Mouse (Mus musculus) CH12.LX (cell line): ENCODE data around the gene Spata48. TPM values are rescaled to one million over a fixed set of nuclear protein-coding genes. Genes with fewer than 3 reads are reported as not detected.

Source experiments
- DNase-seq: peaks from one replicate; pipeline ENCODE4 v3.0.0-alpha.2; 2013; ENCODE audit errors: extremely low read depth
- H3K27ac ChIP-seq: 2 replicates; pipeline ENCODE4 v1.5.1; 2012; ENCODE audit warnings: low read depth, mild to moderate bottlenecking, control low read depth, moderate library complexity; ENCODE audit not compliant: insufficient read depth
- H3K27me3 ChIP-seq: replicated peaks from 2 replicates; pipeline ENCODE3; 2012; ENCODE audit warnings: inconsistent platforms
- H3K36me3 ChIP-seq, 2 experiments: replicated peaks in 1 of 2; 2 replicates each; pipeline versions ENCODE3 to v1.6.1; 2012; ENCODE audit warnings: inconsistent platforms in 1 of 2, low read length in 1 of 2, mild to moderate bottlenecking in 1 of 2, mixed read lengths in 1 of 2, moderate library complexity in 1 of 2; ENCODE audit not compliant: control insufficient read depth in 1 of 2, insufficient read depth in 1 of 2
- H3K4me1 ChIP-seq, 2 experiments: 2 replicates each; pipeline ENCODE4 v1.6.1; 2012; ENCODE audit warnings: inconsistent platforms in 1 of 2, moderate library complexity in 1 of 2; ENCODE audit not compliant: insufficient read depth in 2 of 2, control insufficient read depth in 1 of 2
- H3K4me2 ChIP-seq: 2 replicates; pipeline ENCODE4 v1.6.1; 2012; ENCODE audit warnings: low read depth, mild to moderate bottlenecking, control low read depth; ENCODE audit not compliant: poor library complexity, insufficient read depth, severe bottlenecking
- H3K4me3 ChIP-seq, 3 experiments: fragments of 150-350 bp in 1 of 3; sonication (generic) in 1 of 3; replicated peaks in 1 of 3; 2 replicates each; pipeline versions ENCODE3 to v1.5.1; 2011 to 2012; ENCODE audit warnings: low read depth in 2 of 3, low read length in 2 of 3, mild to moderate bottlenecking in 2 of 3, moderate library complexity in 2 of 3, control low read depth in 1 of 3, improper control_type of control experiment in 1 of 3, inconsistent platforms in 1 of 3, mixed read lengths in 1 of 3; ENCODE audit not compliant: poor library complexity in 1 of 3
- H3K79me2 ChIP-seq: replicated peaks from 2 replicates; pipeline ENCODE4 v1.6.1; 2012; ENCODE audit warnings: mild to moderate bottlenecking, moderate library complexity; ENCODE audit not compliant: control insufficient read depth, poor library complexity, insufficient read depth, severe bottlenecking; ENCODE audit errors: extremely low read depth
- H3K9ac ChIP-seq: 2 replicates; pipeline ENCODE4 v1.6.1; 2012; ENCODE audit warnings: low read depth, mild to moderate bottlenecking, control low read depth, moderate library complexity; ENCODE audit not compliant: insufficient read depth
- H3K9me3 ChIP-seq: replicated peaks from 2 replicates; pipeline ENCODE3; 2012; ENCODE audit warnings: low read length, inconsistent platforms, mixed read lengths
- BHLHE40 ChIP-seq: IDR thresholded peaks from 2 replicates; pipeline ENCODE4 v1.6.1; 2011; ENCODE audit warnings: mild to moderate bottlenecking, low read depth, low read length, improper control_type of control experiment
- CHD1 ChIP-seq: IDR thresholded peaks from 2 replicates; pipeline ENCODE4 v1.6.1; 2012; ENCODE audit warnings: low read depth, low read length, improper control_type of control experiment, inconsistent platforms
- CHD2 ChIP-seq: IDR thresholded peaks from 2 replicates; pipeline ENCODE4 v1.6.1; 2011; ENCODE audit warnings: low read length, improper control_type of control experiment
- ELF1 ChIP-seq: IDR thresholded peaks from 2 replicates; pipeline ENCODE4 v1.6.1; 2014; ENCODE audit warnings: low read depth, mild to moderate bottlenecking, inconsistent platforms, low read length, improper control_type of control experiment
- ETS1 ChIP-seq: conservative IDR thresholded peaks from 2 replicates; pipeline ENCODE4 v1.6.1; 2012; ENCODE audit warnings: low read depth, mild to moderate bottlenecking, inconsistent platforms, low read length, improper control_type of control experiment, moderate library complexity
- IRF4 ChIP-seq: IDR thresholded peaks from 2 replicates; pipeline ENCODE4 v1.6.1; 2014; ENCODE audit warnings: low read depth, mild to moderate bottlenecking, inconsistent platforms, low read length, improper control_type of control experiment
- JUND ChIP-seq: conservative IDR thresholded peaks from 2 replicates; pipeline ENCODE4 v1.6.1; 2011; ENCODE audit warnings: low read depth, low read length, improper control_type of control experiment
- MEF2A ChIP-seq: IDR thresholded peaks from 2 replicates; pipeline ENCODE4 v1.6.1; 2014; ENCODE audit warnings: low read depth, mild to moderate bottlenecking, inconsistent platforms, low read length, improper control_type of control experiment, borderline replicate concordance
- MXI1 ChIP-seq: IDR thresholded peaks from 2 replicates; pipeline ENCODE4 v1.6.1; 2011; ENCODE audit warnings: mild to moderate bottlenecking, low read depth, low read length, improper control_type of control experiment
- NELFE ChIP-seq: IDR thresholded peaks from 2 replicates; pipeline ENCODE4 v1.6.1; 2011; ENCODE audit warnings: low read depth, low read length, improper control_type of control experiment
- NRF1 ChIP-seq: IDR thresholded peaks from 2 replicates; pipeline ENCODE4 v1.6.1; 2014; ENCODE audit warnings: low read depth, mild to moderate bottlenecking, inconsistent platforms, low read length, improper control_type of control experiment, moderate library complexity
- POLR2A ChIP-seq: IDR thresholded peaks from 2 replicates; pipeline ENCODE4 v1.6.1; 2011; ENCODE audit warnings: low read depth, mild to moderate bottlenecking, improper control_type of control experiment, low read length
- TBP ChIP-seq: conservative IDR thresholded peaks from 2 replicates; pipeline ENCODE4 v1.6.1; 2011; ENCODE audit warnings: low read depth, low read length, improper control_type of control experiment
- TCF12 ChIP-seq: IDR thresholded peaks from 2 replicates; pipeline ENCODE4 v1.6.1; 2014; ENCODE audit warnings: low read depth, mild to moderate bottlenecking, inconsistent platforms, low read length, improper control_type of control experiment
- UBTF ChIP-seq: IDR thresholded peaks from 2 replicates; pipeline ENCODE4 v1.6.1; 2012; ENCODE audit warnings: low read depth, mild to moderate bottlenecking, inconsistent platforms, low read length, improper control_type of control experiment, moderate library complexity
- USF1 ChIP-seq: IDR thresholded peaks from 2 replicates; pipeline ENCODE4 v1.6.1; 2014; ENCODE audit warnings: low read depth, mild to moderate bottlenecking, inconsistent platforms, low read length, improper control_type of control experiment
- ZKSCAN1 ChIP-seq: IDR thresholded peaks from 2 replicates; pipeline ENCODE4 v1.6.1; 2012; ENCODE audit warnings: low read depth, inconsistent platforms, low read length, improper control_type of control experiment, borderline replicate concordance
- ZNF384 ChIP-seq: IDR thresholded peaks from 2 replicates; pipeline ENCODE4 v1.6.1; 2012; ENCODE audit warnings: low read depth, low read length, improper control_type of control experiment, inconsistent platforms
- dilution Hi-C: fragments of 300-500 bp; cut with MboI; formaldehyde crosslinking; loops from 2 replicates; pipeline ENCODE4 v1.14.3; 2020; ENCODE audit warnings: low sequenced_read_pairs; ENCODE audit not compliant: extremely low pct_unique_long_range_greater_than_20kb, extremely low pct_ligation_motif_present
- in situ Hi-C: fragments of 300-500 bp; cut with MboI; formaldehyde crosslinking; loops from 3 replicates; pipeline ENCODE4 v1.14.3; 2019; ENCODE audit warnings: low sequenced_read_pairs, low pct_ligation_motif_present, low pct_unique_long_range_greater_than_20kb, mixed read lengths
- polyA plus RNA-seq: library from polyadenylated mRNA; unstranded; fragments of >175 nt; gene quantifications from 2 replicates; pipeline ENCODE4 v1.2.1, GENCODE M21; 2012; ENCODE audit warnings: low read depth; ENCODE audit not compliant: insufficient read length
- total RNA-seq, 2 experiments: library from RNA; depleted of rRNA; stranded (reverse); fragments of 300-350 nt in 1 of 2; fragments of >200 nt in 1 of 2; gene quantifications; 2 replicates each; pipeline ENCODE4 v1.2.3; 2012 to 2014

Spata48 gene
- total and polyA plus RNA-seq, 3 experiments = 0.42 to 0.51 (median 0.44) TPM

DNA sequence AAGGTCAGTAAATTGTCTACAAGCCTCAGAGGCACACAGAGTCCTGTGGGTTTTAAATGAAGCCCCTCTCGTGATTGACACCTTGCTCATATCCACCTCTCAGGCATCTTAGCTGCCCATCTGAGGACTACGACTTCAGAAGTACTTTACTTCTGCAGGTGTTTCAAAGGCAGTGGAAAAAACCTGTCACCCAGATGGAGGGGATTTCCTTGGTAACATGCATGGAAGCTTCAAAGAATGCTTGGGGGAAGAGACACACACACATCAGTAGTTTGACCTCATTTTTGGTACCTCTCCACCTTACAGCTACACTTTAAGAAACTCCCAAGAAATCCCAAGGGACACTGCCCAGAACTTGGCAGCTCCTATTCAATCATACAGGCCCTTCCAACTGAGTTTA, 44.3 kb downstream of the Spata48 start (continued):
- TF ChIP-seq ELF1 = peak; percentile 54; the same call in 1 of the 2 replicates
- TF ChIP-seq NRF1 = no peak
- no peak for TF ChIP-seq USF1
- TF ChIP-seq ETS1 = peak; percentile 99
- peak; percentile 40; the same call in 1 of the 2 replicates for TF ChIP-seq NELFE
- peak; percentile 96 for TF ChIP-seq IRF4
- peak; percentile 97 for TF ChIP-seq CHD2
- peak; percentile 100 for TF ChIP-seq JUND
- TF ChIP-seq CHD1 = no peak; the same call in 1 of the 2 replicates

DNA sequence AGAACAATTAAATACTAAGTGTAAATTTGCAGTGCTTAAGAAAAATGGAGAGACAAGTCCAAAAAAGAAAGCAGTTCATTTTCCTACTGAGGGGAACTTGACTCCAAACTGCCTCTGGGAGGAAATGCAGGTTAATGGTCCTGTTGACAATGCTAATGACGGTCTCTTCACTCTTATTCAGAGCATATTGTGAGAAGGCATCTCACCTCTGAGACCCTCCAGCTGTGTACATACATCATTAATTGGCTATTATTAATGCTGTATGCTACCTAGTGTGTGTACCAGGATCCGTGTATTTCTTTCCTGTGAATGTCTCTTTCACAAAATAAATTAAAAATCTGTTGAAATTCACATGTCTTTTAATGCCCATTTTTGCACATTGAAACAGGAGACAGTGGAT, 47.5 kb downstream of the Spata48 start:
- Histone ChIP-seq H3K27me3 (no peaks in the 10 kb centered on the region), H3K27ac (no peak overlapping the region), H3K36me3 (no peaks in the 10 kb centered on the region), H3K4me1 (peaks cover 28 to 93% of the 10 kb centered on the region in 2 experiments), H3K9ac (no peak overlapping the region), H3K4me3 (no peak overlapping the region), H3K79me2 (no peaks in the 10 kb centered on the region), H3K9me3 (peaks cover 2% of the 10 kb centered on the region), H3K4me2 (no peak overlapping the region)
- dilution Hi-C loops = no loop called here
- no peak for DNase-seq
- TF ChIP-seq TCF12 = no peak
- no peak for TF ChIP-seq CHD1
- in situ Hi-C loops = loop anchor here (5.0 kb wide), 1 partner anchor 38 kb away; no protein-coding TSS in a partner anchor

DNA sequence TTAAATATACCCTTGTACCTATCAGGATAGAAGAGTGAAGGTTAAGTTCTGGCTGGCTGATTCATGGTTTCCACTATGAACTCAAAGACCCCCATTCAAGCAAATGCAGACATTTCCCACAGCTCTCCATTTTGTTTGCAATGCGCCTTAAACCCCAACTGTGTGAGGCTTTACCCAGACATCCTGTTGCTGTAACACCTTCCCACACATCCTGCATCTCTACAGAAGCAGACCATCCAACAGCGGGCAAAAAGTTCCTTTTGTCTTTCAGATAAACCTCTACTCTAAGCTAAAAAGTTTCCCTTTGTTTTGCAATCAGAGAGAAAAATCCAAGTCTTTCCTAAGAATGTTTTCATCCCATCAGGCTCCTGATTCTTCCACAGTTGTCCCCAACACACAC, 50.2 kb downstream of the Spata48 start:
- H3K36me3 ChIP-seq = no peaks in the 10 kb centered on the region
- dilution Hi-C loops = no loop called here

More for the DNA sequence above, 50.2 kb downstream of the Spata48 start:
- no peaks in the 10 kb centered on the region for H3K79me2 ChIP-seq
- H3K9me3 ChIP-seq = peaks cover 7% of the 10 kb centered on the region
- in situ Hi-C loops = no loop called here
- H3K9ac ChIP-seq = no peak overlapping the region
- H3K4me2 ChIP-seq = no peak overlapping the region
- H3K4me1 ChIP-seq = peaks cover 20 to 87% of the 10 kb centered on the region in 2 experiments
- no peak overlapping the region for H3K4me3 ChIP-seq
- H3K27me3 ChIP-seq = no peaks in the 10 kb centered on the region
- TF ChIP-seq ZNF384 (no peak), ETS1 (no peak), TBP (no peak), MEF2A (no peak), MXI1 (no peak), UBTF (no peak), POLR2A (no peak), ZKSCAN1 (no peak), BHLHE40 (no peak)
- no peak overlapping the region for H3K27ac ChIP-seq
- no peak for DNase-seq
